Mouse (Mus musculus) adrenal gland (tissue): Measurements from ENCODE around the gene Cct7.
"Not testable (repeated sequence)": the region's sequence is repeated elsewhere in the genome, so short reads cannot be mapped to it uniquely, and the experiment has no call there.

ENCODE experiments used
- intact Hi-C: fragments of 180-260 bp; cut with DNase I; formaldehyde crosslinking; loops from one replicate; pipeline ENCODE4 v1.15.1; 2025
- long read RNA-seq, 2 experiments: library from polyadenylated mRNA; unstranded; transcript quantifications; one replicate each; pipeline ENCODE4 v2.0.0; 2020; ENCODE audit warnings: borderline replicate concordance in 1 of 2; ENCODE audit not compliant: insufficient replicate concordance in 1 of 2

The Cct7 gene
- long read RNA-seq, experiment 1, transcript Cct7-201 (12 exons, 2,441 nt) = major isoform, 427 of 461 reads
- long read RNA-seq, experiment 1, partial matches to known transcripts = 22 of 461 reads
- long read RNA-seq, experiment 1, other reads (novel, unspliced or antisense) = 12 of 461 reads
- long read RNA-seq, experiment 2, transcript Cct7-201 (12 exons, 2,441 nt) = major isoform, 713 of 783 reads
- long read RNA-seq, experiment 2, partial matches to known transcripts = 52 of 783 reads
- long read RNA-seq, experiment 2, other reads (novel, unspliced or antisense) = 18 of 783 reads

- intact Hi-C loops = no loop called here
Measured at GRCm38 (mm10) chr6:85450697-85451663, at the start of gene Cct7. Gene Cct7, plus strand, starts transcription at chr6:85451514.

DNA sequence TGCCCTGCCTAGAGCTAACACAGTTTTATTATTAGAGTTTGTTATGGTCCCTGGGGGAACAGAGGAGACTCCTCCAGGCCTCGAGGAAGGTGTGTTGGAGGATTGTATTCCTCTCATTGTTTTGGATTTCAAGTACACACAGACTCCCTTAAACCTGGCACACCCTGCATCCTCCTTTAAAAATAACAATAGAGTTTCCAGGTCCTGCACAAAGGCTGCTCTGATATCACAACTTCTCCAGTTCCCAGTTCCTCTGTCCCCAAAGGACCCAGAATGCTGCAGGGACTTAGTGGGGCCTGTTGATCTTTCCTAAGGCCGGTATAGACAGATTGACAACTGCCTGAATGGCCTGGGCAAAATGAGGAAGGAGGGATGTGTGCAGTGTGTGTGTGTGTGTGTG, 48.7 kb upstream of the Cct7 start:
- intact Hi-C loops = no loop called here

GRCm38 (mm10) chr6:85403039-85403438, 48.3 kb upstream of the Cct7 start:
- intact Hi-C loops = no loop called here

DNA sequence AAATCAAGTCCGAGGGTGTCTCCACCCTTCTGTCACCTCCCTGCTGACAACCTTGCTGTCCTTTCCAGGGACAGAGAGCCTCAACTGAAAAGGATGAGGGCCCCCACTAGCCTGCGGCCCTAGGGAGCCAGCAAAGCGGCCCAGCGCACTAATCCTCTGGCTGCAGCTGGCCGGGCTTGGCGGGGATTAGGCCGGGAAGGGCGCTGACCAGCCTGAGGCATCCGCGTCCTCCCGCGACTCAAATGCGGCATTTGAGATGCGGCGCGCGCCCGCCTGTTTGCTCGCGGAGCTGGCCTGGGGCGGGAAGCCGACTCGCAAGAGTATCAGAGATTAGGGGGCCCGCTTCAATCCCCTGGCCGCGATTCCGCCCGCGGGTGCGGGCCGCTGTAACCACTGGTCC, 42.3 kb upstream of the Cct7 start:
- intact Hi-C loops = no loop called here

DNA sequence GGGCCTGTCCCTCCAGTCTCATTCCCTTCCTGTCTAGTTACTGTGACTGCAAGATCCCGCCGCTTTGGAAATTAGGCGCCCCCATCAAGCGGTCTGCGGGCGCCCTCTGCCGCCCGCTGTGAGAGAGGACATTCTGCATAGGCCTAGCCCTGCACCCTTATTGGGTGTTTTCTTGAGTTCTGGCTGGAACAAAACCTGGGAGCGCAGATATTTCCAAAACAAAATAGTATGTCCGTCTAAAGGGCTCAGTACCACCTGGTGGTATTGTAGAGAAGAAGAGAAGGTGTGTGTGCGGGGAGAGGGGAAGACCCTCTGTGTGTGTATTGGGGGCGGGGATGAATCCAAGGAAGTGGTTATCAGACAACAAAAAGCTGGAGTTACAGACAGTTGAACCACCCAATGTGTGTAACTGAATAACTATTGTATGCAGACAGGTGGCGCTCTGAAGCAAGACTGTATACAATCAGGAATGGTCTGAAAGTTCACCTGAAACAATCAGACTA, 40.5 kb upstream of the Cct7 start:
- intact Hi-C loops = loop anchor here (5.0 kb wide), 1 partner anchor 249 kb away; no protein-coding TSS in a partner anchor

- intact Hi-C loops = no loop called here
Measured at GRCm38 (mm10) chr6:85415829-85416228, 35.5 kb upstream of the Cct7 start.

- intact Hi-C loops = no loop called here
Measured at GRCm38 (mm10) chr6:85419150-85419549, 32.2 kb upstream of the Cct7 start.

DNA sequence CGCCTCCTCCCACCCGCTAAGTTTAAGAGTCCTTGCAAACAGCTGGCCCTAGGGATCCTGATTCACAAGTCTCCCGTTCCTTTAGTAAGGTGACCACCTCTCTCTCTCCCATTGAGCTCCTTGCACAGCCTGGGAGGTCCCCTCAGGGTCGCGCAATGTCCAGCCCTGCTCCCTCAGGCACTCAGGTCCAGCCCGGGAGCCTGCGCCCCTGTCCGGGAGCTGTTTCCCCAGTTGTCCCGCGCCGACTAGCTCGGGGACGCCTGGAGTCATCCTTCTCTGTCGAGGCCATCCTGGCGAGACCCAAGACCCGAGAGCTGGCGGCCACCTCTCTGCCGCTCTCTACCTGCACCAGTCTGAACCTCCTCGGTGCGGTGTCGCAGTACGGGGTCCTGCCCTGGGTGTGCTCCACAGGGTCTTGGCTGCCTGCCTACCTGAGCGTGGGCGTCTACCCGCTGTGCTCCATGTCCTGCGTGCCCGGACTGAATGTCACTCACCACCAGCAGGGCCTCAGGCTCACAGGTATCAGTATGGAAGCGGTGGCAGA, 27.4 kb upstream of the Cct7 start, which contains the start of gene Noto:
TSS of gene Noto (plus strand) at position 51 of the 544 bp plus-strand sequence.
- intact Hi-C loops = no loop called here

- intact Hi-C loops = no loop called here
Measured at GRCm38 (mm10) chr6:85431274-85431841, 20.0 kb upstream of the Cct7 start.

DNA sequence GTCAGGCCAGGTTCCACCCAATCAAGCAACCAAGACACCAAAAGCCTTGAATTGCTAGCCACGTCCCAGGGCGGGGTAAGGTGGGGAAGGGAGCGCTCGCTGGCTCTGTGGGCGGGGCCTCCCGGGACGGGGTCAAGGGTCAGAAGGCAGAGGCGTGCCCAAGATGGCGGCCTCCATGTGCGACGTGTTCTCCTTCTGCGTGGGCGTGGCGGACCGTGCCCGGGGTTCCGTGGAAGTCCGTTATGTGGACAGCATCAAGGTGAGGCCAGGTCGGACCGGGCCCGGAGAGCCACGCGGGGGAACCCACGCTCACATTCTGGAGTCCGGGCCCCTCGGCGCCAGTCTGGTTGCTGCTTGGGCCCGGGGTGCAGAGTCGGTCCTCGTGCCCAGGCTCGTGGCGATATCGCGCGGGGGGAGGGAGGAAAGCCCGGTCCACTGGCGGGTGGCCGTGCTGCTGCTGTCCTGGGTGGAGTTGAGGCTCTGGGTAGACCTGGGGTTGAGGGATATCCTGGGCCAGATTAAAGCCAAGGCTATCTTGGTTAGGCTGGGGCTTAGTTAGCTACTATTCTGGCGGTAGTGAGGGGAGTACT, 19.4 kb upstream of the Cct7 start, which contains the start of gene Smyd5:
TSS of gene Smyd5 (plus strand) at position 148 of the 590 bp plus-strand sequence.
- intact Hi-C loops = no loop called here

- intact Hi-C loops = no loop called here
Measured at GRCm38 (mm10) chr6:85433865-85434264, 17.4 kb upstream of the Cct7 start.

GRCm38 (mm10) chr6:85436204-85436603, 15.1 kb upstream of the Cct7 start:
- intact Hi-C loops = no loop called here

GRCm38 (mm10) chr6:85436631-85437030, 14.7 kb upstream of the Cct7 start:
- intact Hi-C loops = no loop called here

DNA sequence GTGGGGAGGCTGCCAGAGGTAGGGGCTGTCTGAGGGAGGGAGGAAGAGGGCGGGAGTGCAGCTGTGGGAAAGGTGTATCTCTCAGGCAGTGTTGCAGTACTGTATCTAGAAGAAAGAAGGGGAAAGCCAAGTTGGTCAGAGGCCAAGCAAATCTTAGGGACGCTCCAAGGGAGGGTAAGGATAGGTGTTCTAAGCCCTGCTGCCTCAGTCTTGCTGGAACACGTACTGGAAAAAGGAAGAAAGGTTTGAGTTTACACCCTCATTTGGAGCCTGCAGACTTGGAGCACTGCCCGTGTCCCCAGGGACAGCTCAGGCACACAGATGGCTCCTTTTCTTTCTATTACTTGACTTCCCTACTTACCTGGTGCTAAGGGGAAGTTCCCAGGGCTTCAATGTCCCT, 10.2 kb upstream of the Cct7 start:
- intact Hi-C loops = no loop called here

GRCm38 (mm10) chr6:85443488-85444233, 7.7 kb upstream of the Cct7 start:
- intact Hi-C loops = no loop called here

DNA sequence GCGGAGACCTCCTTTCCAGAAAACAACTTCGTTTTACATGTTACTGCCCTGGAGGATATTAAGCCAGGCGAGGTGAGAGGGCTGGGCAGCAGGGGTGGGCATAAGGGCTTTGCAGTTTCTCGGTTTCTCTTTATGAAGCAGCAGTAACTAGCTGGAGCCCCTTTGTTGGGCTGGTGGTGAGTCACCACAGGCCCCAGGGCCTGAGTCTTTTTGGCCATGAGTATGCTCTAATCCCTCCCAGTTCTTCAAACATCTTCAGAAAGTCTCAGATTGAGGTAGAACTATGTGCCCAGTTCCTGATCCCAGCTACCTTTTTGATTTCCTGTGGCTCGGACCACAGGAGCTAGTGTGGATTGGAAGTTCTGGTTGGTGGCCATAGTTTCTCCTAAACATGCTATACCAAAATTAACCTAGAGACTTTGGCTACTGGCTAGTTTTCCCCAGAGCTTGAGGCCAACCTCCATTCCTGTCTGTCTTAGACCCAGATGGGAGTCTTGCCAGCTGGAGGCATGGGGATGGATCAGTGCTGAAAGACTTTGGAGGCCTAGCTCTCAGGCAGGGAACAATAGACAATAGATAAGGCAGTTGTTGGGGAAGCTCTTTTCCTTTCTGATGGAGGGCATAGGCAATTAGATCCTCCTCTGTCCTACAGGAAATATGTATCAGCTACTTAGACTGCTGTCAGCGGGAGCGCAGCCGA, 6.9 kb upstream of the Cct7 start:
- intact Hi-C loops = no loop called here

GRCm38 (mm10) chr6:85445286-85445685, 6.0 kb upstream of the Cct7 start:
- intact Hi-C loops = no loop called here

DNA sequence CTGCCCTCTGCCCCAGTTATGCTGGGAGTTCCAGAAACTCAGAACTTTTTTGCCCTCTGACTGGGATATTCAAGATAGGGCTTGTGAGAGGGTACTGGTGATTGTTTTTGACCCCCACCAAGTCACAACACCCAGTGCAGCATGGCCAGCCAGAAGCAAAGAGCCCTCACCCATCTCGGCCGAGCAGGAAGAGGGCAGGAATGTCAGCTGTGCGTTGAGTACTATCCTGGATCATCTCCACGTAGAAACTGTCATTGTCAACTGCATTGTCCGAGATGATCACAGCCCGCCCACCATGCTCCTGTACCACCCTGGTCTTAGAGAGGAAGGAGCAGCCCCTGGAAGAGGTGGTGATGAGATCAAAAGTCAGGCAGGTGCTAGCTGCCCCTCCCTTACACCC, 4.0 kb upstream of the Cct7 start:
- intact Hi-C loops = no loop called here

DNA sequence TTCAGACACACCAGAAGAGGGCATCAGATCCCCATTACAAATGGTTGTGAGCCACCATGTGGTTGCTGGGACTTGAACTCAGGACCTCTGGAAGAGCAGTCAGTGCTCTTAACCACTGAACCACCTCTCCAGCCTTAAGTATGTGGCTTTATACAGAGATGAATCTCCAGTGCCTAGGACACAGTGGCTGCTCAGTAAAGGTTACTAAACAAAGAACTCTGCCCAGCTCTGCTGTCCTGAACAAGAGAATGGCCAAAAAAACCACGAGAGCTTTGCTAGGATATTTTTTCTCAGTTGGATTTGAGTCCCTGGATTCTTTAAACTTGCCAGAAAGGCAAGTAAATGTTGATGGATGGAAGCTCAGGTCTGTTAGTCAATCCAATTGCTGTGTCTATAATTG, 1.2 kb upstream of the Cct7 start:
- intact Hi-C loops = not testable (repeated sequence)
